Mouse (Mus musculus) intestine, embryonic 14.5 days (tissue): Measurements from ENCODE around the gene Bloc1s3. TPM values are rescaled to one million over a fixed set of nuclear protein-coding genes. Genes with fewer than 3 reads are reported as not detected.

Source experiments
- ATAC-seq: fragments of 200-750 bp; cut with Nextera tagmentation; replicated peaks from 2 replicates; pipeline ENCODE4 v1.8.0; 2017; ENCODE audit warnings: low read depth, moderate number of reproducible peaks, moderate TSS enrichment, moderate library complexity; ENCODE audit not compliant: low FRiP score, low TSS enrichment
- DNase-seq: peaks from one replicate; pipeline ENCODE4 v3.0.0-alpha.2; 2018; ENCODE audit warnings: low spot score
- H3K27ac ChIP-seq: fragments of 300-500 bp; sonication (generic); 2 replicates; pipeline ENCODE4 v1.5.1; 2014; ENCODE audit warnings: low read depth, mild to moderate bottlenecking, control low read depth
- H3K27me3 ChIP-seq: fragments of 300-500 bp; sonication (generic); replicated peaks from 2 replicates; pipeline ENCODE4 v1.6.1; 2014; ENCODE audit warnings: low read length, control low read depth; ENCODE audit not compliant: control insufficient read depth, insufficient read depth
- H3K36me3 ChIP-seq: fragments of 300-500 bp; sonication (generic); 2 replicates; pipeline ENCODE4 v1.6.1; 2014; ENCODE audit warnings: low read length, control low read depth; ENCODE audit not compliant: control insufficient read depth, insufficient read depth
- H3K4me1 ChIP-seq: fragments of 300-500 bp; sonication (generic); replicated peaks from 2 replicates; pipeline ENCODE4 v1.6.1; 2014; ENCODE audit warnings: low read length, control low read depth, mixed read lengths; ENCODE audit not compliant: control insufficient read depth, insufficient read depth
- H3K4me2 ChIP-seq: fragments of 300-500 bp; sonication (generic); 2 replicates; pipeline ENCODE4 v1.6.1; 2014; ENCODE audit warnings: low read length
- H3K4me3 ChIP-seq: fragments of 300-500 bp; sonication (generic); 2 replicates; pipeline ENCODE4 v1.5.1; 2014; ENCODE audit warnings: low read depth, low read length, control low read depth, mixed read lengths
- H3K9ac ChIP-seq: fragments of 300-500 bp; sonication (generic); 2 replicates; pipeline ENCODE4 v1.6.1; 2014; ENCODE audit warnings: mild to moderate bottlenecking, low read length
- H3K9me3 ChIP-seq: fragments of 300-500 bp; sonication (generic); 2 replicates; pipeline ENCODE4 v1.6.1; 2016; ENCODE audit warnings: low read length, control low read depth; ENCODE audit not compliant: control insufficient read depth
- WGBS: fragments of 180-500 bp; shearing (Covaris S2); extraction: QIAGEN DNeasy Blood & Tissue Kit; methylation state at CpG from one replicate; pipeline ENCODE4 v1.1.7; 2014; 5-methylcytosine and 5-hydroxymethylcytosine counted together
- polyA plus RNA-seq: library from polyadenylated mRNA; unstranded; fragments of >200 nt; fragmentation: Nextera tagmentation; extraction: Ambion mirVana; gene quantifications from 2 replicates; pipeline ENCODE4 v1.2.1, GENCODE M21; 2014

The Bloc1s3 gene
- polyA plus RNA-seq, 1 experiment from 2014 or later: 0.93 TPM

DNA sequence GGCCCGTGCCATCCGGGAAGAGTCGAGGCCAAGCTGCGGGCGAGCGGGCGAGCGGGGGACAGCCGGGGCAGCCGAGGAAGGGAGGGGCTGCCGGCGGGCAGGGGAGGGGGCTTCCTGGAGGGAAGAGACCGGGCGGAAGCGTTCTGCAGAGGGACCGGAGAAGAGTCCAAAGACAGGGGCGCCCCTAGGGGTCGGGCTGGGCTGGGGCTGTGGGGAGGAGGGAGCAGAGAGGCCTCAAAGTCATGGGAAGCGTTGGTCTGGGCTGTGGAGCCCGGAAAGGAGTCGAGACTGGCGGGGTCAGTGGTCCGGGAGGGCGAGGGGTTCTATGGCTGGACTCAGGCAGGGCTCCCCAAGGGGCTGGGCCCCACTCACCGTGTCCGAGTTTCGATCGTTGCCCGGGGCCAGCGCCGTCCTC, 50.1 kb downstream of the Bloc1s3 start:
- peak overlapping the region; percentile 65; the same call in 1 of the 2 replicates for H3K27ac ChIP-seq
- peak overlapping the region; percentile 91 for H3K4me3 ChIP-seq
- H3K4me1 ChIP-seq: peaks cover 14% of the 10 kb centered on the region
- peak overlapping the region; percentile 44 for H3K9ac ChIP-seq
- peak; percentile 71 for ATAC-seq
- H3K9me3 ChIP-seq: no peaks in the 10 kb centered on the region
- 0% methylated on average over 22 of the region's 31 CpGs for WGBS
- H3K36me3 ChIP-seq: 0 out of 2 replicates have a peak, but pooled peaks cover 8% of the 10 kb centered on the region
- peak overlapping the region; percentile 83 for H3K4me2 ChIP-seq
- peak; percentile 86 for DNase-seq
- H3K27me3 ChIP-seq: no peaks in the 10 kb centered on the region

DNA sequence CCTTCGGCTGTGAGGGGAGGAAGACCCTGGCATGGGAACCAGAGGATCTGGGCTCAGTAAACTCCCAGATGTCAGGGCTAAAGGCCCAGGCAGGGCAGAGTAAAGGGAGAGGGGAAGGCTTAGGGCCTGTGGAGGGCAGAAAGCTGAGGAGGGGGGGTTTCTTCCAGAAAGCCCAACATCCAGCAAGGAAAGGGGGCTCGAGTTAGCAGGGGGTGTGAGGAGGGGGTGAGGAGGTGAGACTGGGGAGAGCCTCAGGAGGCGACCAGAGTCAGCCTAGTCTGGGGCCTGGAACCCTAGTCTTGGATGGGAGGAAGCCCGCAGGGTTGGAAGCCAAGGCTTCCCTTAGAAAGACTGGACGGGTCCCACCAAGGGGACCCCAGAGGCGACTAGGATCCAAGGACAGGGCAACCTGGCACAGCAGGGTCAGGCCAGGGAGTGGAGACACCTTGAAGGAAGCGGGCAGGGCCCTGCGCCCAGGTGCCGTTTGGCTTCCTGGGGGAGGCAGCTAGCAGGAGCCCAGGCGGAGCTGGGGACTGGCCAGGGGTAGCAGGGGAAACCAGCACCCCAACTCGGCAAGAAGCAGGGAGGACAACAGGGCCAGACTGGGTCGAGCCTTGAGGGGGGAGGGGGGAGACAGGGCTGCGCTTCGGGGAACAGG, 50.6 kb downstream of the Bloc1s3 start:
- H3K27me3 ChIP-seq: no peaks in the 10 kb centered on the region
- H3K4me2 ChIP-seq: peak overlapping the region; percentile 83
- peaks cover 14% of the 10 kb centered on the region for H3K4me1 ChIP-seq
- H3K9me3 ChIP-seq: no peaks in the 10 kb centered on the region
- H3K9ac ChIP-seq: peak overlapping the region; percentile 44
- 0 out of 2 replicates have a peak, but pooled peaks cover 8% of the 10 kb centered on the region for H3K36me3 ChIP-seq
- 6% methylated on average over 14 of the region's 14 CpGs for WGBS
- DNase-seq (no peak), ATAC-seq (peak; percentile 12; the same call in 1 of the 2 replicates)
- peak overlapping the region; percentile 91 for H3K4me3 ChIP-seq
- peak overlapping the region; percentile 65; the same call in 1 of the 2 replicates for H3K27ac ChIP-seq

GRCm38 (mm10) chr7:19456628-19457027, 51.5 kb downstream of the Bloc1s3 start:
- peaks cover 14% of the 10 kb centered on the region for H3K4me1 ChIP-seq
- peaks cover 11% of the 10 kb centered on the region; the same call in 1 of the 2 replicates for H3K36me3 ChIP-seq
- no peak for ATAC-seq
- whole genome bisulfite sequencing: 89% methylated on average over 7 of the region's 7 CpGs
- H3K9me3 ChIP-seq: no peaks in the 10 kb centered on the region
- DNase-seq: no peak
- H3K4me2 ChIP-seq: peak overlapping the region; percentile 83
- H3K9ac ChIP-seq: no peak overlapping the region
- no peaks in the 10 kb centered on the region for H3K27me3 ChIP-seq
- H3K4me3 ChIP-seq: peak overlapping the region; percentile 91; the same call in 1 of the 2 replicates
- H3K27ac ChIP-seq: no peak overlapping the region

DNA sequence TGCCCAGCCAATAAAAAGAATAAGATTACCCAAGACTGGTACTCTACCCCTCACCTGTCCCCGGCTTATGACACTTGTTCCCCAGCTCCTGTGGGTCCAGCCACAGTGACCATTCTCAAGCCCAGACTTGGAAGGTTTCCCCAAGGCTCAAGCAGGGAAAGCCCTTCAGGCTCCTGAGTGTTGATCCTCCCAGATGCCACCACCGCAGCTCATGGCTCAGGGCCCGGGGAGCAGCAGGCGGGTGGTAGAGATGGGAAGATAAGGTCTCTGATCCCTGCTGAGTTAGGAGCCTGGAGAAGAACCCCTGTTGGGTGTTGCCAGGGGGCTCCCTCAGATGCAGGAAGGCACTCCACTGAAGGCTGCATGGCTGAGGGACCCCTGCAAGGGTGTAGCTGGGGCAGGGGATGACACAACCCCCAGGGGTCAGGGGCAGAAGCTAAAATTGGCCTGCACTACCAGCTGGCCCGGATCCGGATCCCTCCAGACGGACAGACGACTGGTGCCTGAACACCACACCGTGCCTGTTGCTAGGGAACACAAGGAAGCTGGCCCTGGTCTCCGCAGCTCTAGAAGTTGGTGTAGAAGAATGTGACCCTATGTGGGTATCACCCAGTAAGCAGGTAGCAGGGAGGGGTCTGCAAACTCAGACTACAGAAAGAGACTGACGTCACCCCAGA, 52.2 kb downstream of the Bloc1s3 start:
- peaks cover 14% of the 10 kb centered on the region for H3K4me1 ChIP-seq
- ATAC-seq: no peak
- H3K4me3 ChIP-seq: no peak overlapping the region

GRCm38 (mm10) chr7:19455186-19455585, 53.0 kb downstream of the Bloc1s3 start:
- DNase-seq: no peak
- WGBS: 94% methylated on average over 4 of the region's 4 CpGs
- peaks cover 14% of the 10 kb centered on the region for H3K4me1 ChIP-seq

More for the DNA sequence above, 52.2 kb downstream of the Bloc1s3 start:
- Histone ChIP-seq H3K9me3 (no peaks in the 10 kb centered on the region), H3K9ac (no peak overlapping the region), H3K36me3 (peaks cover 17% of the 10 kb centered on the region), H3K4me2 (no peak overlapping the region), H3K27me3 (no peaks in the 10 kb centered on the region), H3K27ac (no peak overlapping the region)
- 74% methylated on average over 11 of the region's 11 CpGs for whole genome bisulfite sequencing
- no peak for DNase-seq

More at GRCm38 (mm10) chr7:19455186-19455585, 53.0 kb downstream of the Bloc1s3 start:
- Histone ChIP-seq H3K4me3 (no peak overlapping the region), H3K27me3 (no peaks in the 10 kb centered on the region), H3K27ac (no peak overlapping the region), H3K4me2 (no peak overlapping the region), H3K9me3 (no peaks in the 10 kb centered on the region), H3K9ac (no peak overlapping the region), H3K36me3 (peaks cover 20% of the 10 kb centered on the region)
- no peak for ATAC-seq

Other genes with a start within 250 kb of the Bloc1s3 start
- 78.5 and 79.2 TPM in 2 replicates for gene Vasp, start 236.6 kb downstream of the Bloc1s3 start, polyA plus RNA-seq
- gene Ppm1n, start 228.3 kb downstream of the Bloc1s3 start, polyA plus RNA-seq: 0.14 and 0.31 TPM in 2 replicates
- gene Rtn2, start 225.7 kb downstream of the Bloc1s3 start, polyA plus RNA-seq: 12.2 and 14.3 TPM in 2 replicates
- 0.08 and 0.49 TPM in 2 replicates for gene Fosb, start 198.3 kb downstream of the Bloc1s3 start, polyA plus RNA-seq
- 71.8 and 82.9 TPM in 2 replicates for gene Ercc1, start 163.6 kb downstream of the Bloc1s3 start, polyA plus RNA-seq
- 23.9 and 25.8 TPM in 2 replicates for gene Cd3eap, start 148.9 kb downstream of the Bloc1s3 start, polyA plus RNA-seq
- 4.4 and 4.9 TPM in 2 replicates for gene Ppp1r13l, start 148.6 kb downstream of the Bloc1s3 start, polyA plus RNA-seq
- gene Ercc2, start 126.4 kb downstream of the Bloc1s3 start, polyA plus RNA-seq: 11.3 and 13.3 TPM in 2 replicates
- 2.4 and 3.4 TPM in 2 replicates for gene Klc3, start 104.3 kb downstream of the Bloc1s3 start, polyA plus RNA-seq
- 0.60 and 1.1 TPM in 2 replicates for gene Ckm, start 103.6 kb downstream of the Bloc1s3 start, polyA plus RNA-seq
- gene Mark4, start 49.5 kb downstream of the Bloc1s3 start, polyA plus RNA-seq: 7.5 and 8.5 TPM in 2 replicates
- 0.76 and 0.90 TPM in 2 replicates for gene Exoc3l2, start 45.0 kb downstream of the Bloc1s3 start, polyA plus RNA-seq
- 113 TPM in 2 replicates for gene Trappc6a, start within 50 bp of the Bloc1s3 start, polyA plus RNA-seq
- 0.09 and 0.27 TPM in 2 replicates for gene Nkpd1, start 9.5 kb upstream of the Bloc1s3 start, polyA plus RNA-seq
- gene Ppp1r37, start 54.7 kb upstream of the Bloc1s3 start, polyA plus RNA-seq: 4.4 and 6.0 TPM in 2 replicates
- gene Zfp296, start 68.9 kb upstream of the Bloc1s3 start, polyA plus RNA-seq: 1.1 and 1.4 TPM in 2 replicates
- gene Gemin7, start 69.2 kb upstream of the Bloc1s3 start, polyA plus RNA-seq: 176 and 180 TPM in 2 replicates
- 41.4 and 46.4 TPM in 2 replicates for gene Clasrp, start 96.1 kb upstream of the Bloc1s3 start, polyA plus RNA-seq
- gene Relb, start 121.1 kb upstream of the Bloc1s3 start, polyA plus RNA-seq: 9.4 and 9.5 TPM in 2 replicates
- gene Clptm1, start 156.7 kb upstream of the Bloc1s3 start, polyA plus RNA-seq: 75.2 and 84.6 TPM in 2 replicates
- 11.5 and 13.7 TPM in 2 replicates for gene Apoc2, start 169.6 kb upstream of the Bloc1s3 start, polyA plus RNA-seq
- gene Gm44805, start 173.1 kb upstream of the Bloc1s3 start, polyA plus RNA-seq: not detected in 2 replicates
- gene Apoc4, start 173.1 kb upstream of the Bloc1s3 start, polyA plus RNA-seq: 0.17 TPM in 1 of 2 replicates, not detected in the other
- 8.3 and 9.1 TPM in 2 replicates for gene Apoc1, start 184.3 kb upstream of the Bloc1s3 start, polyA plus RNA-seq
- 227 and 233 TPM in 2 replicates for gene Apoe, start 190.8 kb upstream of the Bloc1s3 start, polyA plus RNA-seq
- gene Tomm40, start 207.1 kb upstream of the Bloc1s3 start, polyA plus RNA-seq: 143 and 174 TPM in 2 replicates
- gene Nectin2, start 242.1 kb upstream of the Bloc1s3 start, polyA plus RNA-seq: 136 TPM in 2 replicates